Mouse (Mus musculus): ENCODE results near the gene Galk1. TPM values are rescaled to one million over a fixed set of nuclear protein-coding genes. Genes with fewer than 3 reads are reported as not detected.
A peak's percentile ranks its signal among the peaks of the same experiment; 100 is the strongest.

Gene Galk1
- total and polyA plus RNA-seq, 2 experiments from 2014 or later, result 44.0 to 47.7 TPM

GRCm38 (mm10) chr11:116045173-116045572 lies 32.7 kb upstream of the Galk1 start:
- WGBS, result 95% methylated on average over 6 of the region's 6 CpGs
- no peak for TF ChIP-seq CTCF (IDR thresholded peaks at IDR 0.05)
- ATAC-seq (ENCODE audit: low FRiP score), result no peak

DNA sequence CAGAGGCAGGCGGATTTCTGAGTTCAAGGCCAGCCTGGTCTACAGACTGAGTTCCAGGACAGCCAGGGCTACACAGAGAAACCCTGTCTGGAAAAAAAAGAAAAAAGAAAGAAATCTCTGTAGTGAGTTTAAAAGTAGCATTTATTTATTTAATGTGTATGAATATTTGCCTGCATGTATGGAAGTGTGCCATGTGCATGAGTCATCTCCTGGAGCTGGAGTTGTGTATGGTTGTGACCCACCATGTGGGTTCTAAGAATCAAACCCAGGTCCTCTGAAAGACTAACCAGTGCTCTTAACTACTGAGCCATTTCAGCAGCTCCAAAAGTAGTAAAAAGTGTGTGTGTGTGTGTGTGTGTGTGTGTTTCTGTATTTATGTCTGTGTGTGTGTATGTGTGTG lies 30.8 kb upstream of the Galk1 start:
- H3K36me3 ChIP-seq (ENCODE audit: insufficient read depth, low read length), result peaks cover 12% of the 10 kb centered on the region
- 97% methylated on average over 1 of the region's 1 CpGs for WGBS
- DNase-seq (ENCODE audit: low spot score), result no peak

More at GRCm38 (mm10) chr11:116045173-116045572, 32.7 kb upstream of the Galk1 start:
- H3K36me3 ChIP-seq (ENCODE audit: insufficient read depth, low read length), result peaks cover 25% of the 10 kb centered on the region
- H3K9me3 ChIP-seq (ENCODE audit: low read length), result no peaks in the 10 kb centered on the region
- H3K9ac ChIP-seq (replicated peaks; ENCODE audit: low read length, poor library complexity, severe bottlenecking), result no peak overlapping the region
- DNase-seq (ENCODE audit: low spot score), result no peak
- H3K4me2 ChIP-seq (ENCODE audit: low read depth, low read length, poor library complexity, severe bottlenecking), result no peak overlapping the region
- no peak overlapping the region for H3K4me3 ChIP-seq (ENCODE audit: low read depth, low read length)
- H3K4me1 ChIP-seq (ENCODE audit: insufficient read depth, low read length), result no peaks in the 10 kb centered on the region
- no peaks in the 10 kb centered on the region for H3K27me3 ChIP-seq (ENCODE audit: insufficient read depth, low read length)
- H3K27ac ChIP-seq (ENCODE audit: low read depth, low read length), result no peak overlapping the region

GRCm38 (mm10) chr11:116042372-116043138 lies 30.0 kb upstream of the Galk1 start:
- ATAC-seq (ENCODE audit: low FRiP score), result no peak

More for the DNA sequence above, 30.8 kb upstream of the Galk1 start:
- TF ChIP-seq CTCF (IDR thresholded peaks at IDR 0.05), result no peak
- Histone ChIP-seq H3K4me3 (ENCODE audit: low read depth, low read length) (no peak overlapping the region), H3K27ac (ENCODE audit: low read depth, low read length) (no peak overlapping the region), H3K27me3 (ENCODE audit: insufficient read depth, low read length) (no peaks in the 10 kb centered on the region), H3K9me3 (ENCODE audit: low read length) (no peaks in the 10 kb centered on the region), H3K4me2 (ENCODE audit: low read depth, low read length, poor library complexity, severe bottlenecking) (no peak overlapping the region), H3K4me1 (ENCODE audit: insufficient read depth, low read length) (no peaks in the 10 kb centered on the region), H3K9ac (replicated peaks; ENCODE audit: low read length, poor library complexity, severe bottlenecking) (no peak overlapping the region)
- no peak for ATAC-seq (ENCODE audit: low FRiP score)

GRCm38 (mm10) chr11:116041833-116042232 lies 29.3 kb upstream of the Galk1 start:
- Histone ChIP-seq H3K9ac (replicated peaks; ENCODE audit: low read length, poor library complexity, severe bottlenecking) (no peak overlapping the region), H3K4me1 (ENCODE audit: insufficient read depth, low read length) (no peaks in the 10 kb centered on the region), H3K36me3 (ENCODE audit: insufficient read depth, low read length) (peaks cover 9% of the 10 kb centered on the region; the same call in 1 of the 2 replicates), H3K9me3 (ENCODE audit: low read length) (no peaks in the 10 kb centered on the region), H3K4me3 (ENCODE audit: low read depth, low read length) (no peak overlapping the region), H3K4me2 (ENCODE audit: low read depth, low read length, poor library complexity, severe bottlenecking) (no peak overlapping the region), H3K27me3 (ENCODE audit: insufficient read depth, low read length) (no peaks in the 10 kb centered on the region), H3K27ac (ENCODE audit: low read depth, low read length) (no peak overlapping the region)
- ATAC-seq (ENCODE audit: low FRiP score) (no peak), DNase-seq (ENCODE audit: low spot score) (no peak)
- TF ChIP-seq CTCF (IDR thresholded peaks at IDR 0.05), result peak; percentile 22
- 100% methylated on average over 2 of the region's 2 CpGs for WGBS

More at GRCm38 (mm10) chr11:116042372-116043138, 30.0 kb upstream of the Galk1 start:
- WGBS, result 90% methylated on average over 5 of the region's 5 CpGs
- no peaks in the 10 kb centered on the region for H3K4me1 ChIP-seq (ENCODE audit: insufficient read depth, low read length)
- H3K9ac ChIP-seq (replicated peaks; ENCODE audit: low read length, poor library complexity, severe bottlenecking), result no peak overlapping the region
- DNase-seq (ENCODE audit: low spot score), result no peak
- H3K27ac ChIP-seq (ENCODE audit: low read depth, low read length), result no peak overlapping the region
- no peak overlapping the region for H3K4me3 ChIP-seq (ENCODE audit: low read depth, low read length)
- TF ChIP-seq CTCF (IDR thresholded peaks at IDR 0.05), result no peak
- no peaks in the 10 kb centered on the region for H3K9me3 ChIP-seq (ENCODE audit: low read length)
- H3K4me2 ChIP-seq (ENCODE audit: low read depth, low read length, poor library complexity, severe bottlenecking), result no peak overlapping the region
- H3K36me3 ChIP-seq (ENCODE audit: insufficient read depth, low read length), result peaks cover 9% of the 10 kb centered on the region
- H3K27me3 ChIP-seq (ENCODE audit: insufficient read depth, low read length), result no peaks in the 10 kb centered on the region

DNA sequence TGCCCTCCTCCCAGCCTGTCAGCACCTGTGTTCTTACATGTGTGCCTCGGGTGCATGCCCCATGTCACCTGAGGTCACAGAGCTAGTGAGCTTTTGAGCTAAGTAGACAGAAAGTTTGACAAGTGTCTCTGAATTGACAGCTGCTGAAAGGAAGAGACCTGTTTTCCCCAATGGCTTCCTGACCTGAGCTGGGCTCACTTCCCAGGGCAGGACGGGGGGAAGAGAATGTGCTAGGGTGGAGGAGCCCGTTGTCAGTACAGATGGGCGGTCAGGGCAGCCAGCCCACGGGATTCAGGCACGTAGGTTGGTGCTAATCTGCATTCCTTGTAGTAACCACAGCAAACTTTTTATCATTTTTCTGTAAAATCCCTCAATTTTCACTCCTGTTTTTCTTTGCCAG lies 28.1 kb upstream of the Galk1 start:
- no peak overlapping the region for H3K9ac ChIP-seq (replicated peaks; ENCODE audit: low read length, poor library complexity, severe bottlenecking)
- H3K4me1 ChIP-seq (ENCODE audit: insufficient read depth, low read length), result no peaks in the 10 kb centered on the region
- WGBS, result 92% methylated on average over 6 of the region's 6 CpGs
- no peak for TF ChIP-seq CTCF (IDR thresholded peaks at IDR 0.05)
- DNase-seq (ENCODE audit: low spot score) (no peak), ATAC-seq (ENCODE audit: low FRiP score) (no peak)
- H3K9me3 ChIP-seq (ENCODE audit: low read length), result no peaks in the 10 kb centered on the region
- no peak overlapping the region for H3K4me3 ChIP-seq (ENCODE audit: low read depth, low read length)
- H3K27me3 ChIP-seq (ENCODE audit: insufficient read depth, low read length), result no peaks in the 10 kb centered on the region
- peaks cover 7% of the 10 kb centered on the region; the same call in 1 of the 2 replicates for H3K36me3 ChIP-seq (ENCODE audit: insufficient read depth, low read length)
- H3K27ac ChIP-seq (ENCODE audit: low read depth, low read length), result no peak overlapping the region
- H3K4me2 ChIP-seq (ENCODE audit: low read depth, low read length, poor library complexity, severe bottlenecking), result no peak overlapping the region

- Histone ChIP-seq H3K9ac (replicated peaks; ENCODE audit: low read length, poor library complexity, severe bottlenecking) (no peak overlapping the region), H3K27ac (ENCODE audit: low read depth, low read length) (no peak overlapping the region), H3K4me1 (ENCODE audit: insufficient read depth, low read length) (no peaks in the 10 kb centered on the region), H3K27me3 (ENCODE audit: insufficient read depth, low read length) (no peaks in the 10 kb centered on the region), H3K9me3 (ENCODE audit: low read length) (no peaks in the 10 kb centered on the region), H3K36me3 (ENCODE audit: insufficient read depth, low read length) (0 out of 2 replicates have a peak, but pooled peaks cover 3% of the 10 kb centered on the region), H3K4me3 (ENCODE audit: low read depth, low read length) (no peak overlapping the region), H3K4me2 (ENCODE audit: low read depth, low read length, poor library complexity, severe bottlenecking) (no peak overlapping the region)
- ATAC-seq (ENCODE audit: low FRiP score) (no peak), DNase-seq (ENCODE audit: low spot score) (no peak)
- 83% methylated on average over 9 of the region's 9 CpGs for WGBS
- no peak for TF ChIP-seq CTCF (IDR thresholded peaks at IDR 0.05)
Measured at GRCm38 (mm10) chr11:116037826-116038225, 25.3 kb upstream of the Galk1 start.
